Mouse (Mus musculus) CH12.LX (cell line): ENCODE measurements at regions not wholly inside any gene's neighbourhood (a gene's known extent, or its start where the extent isn't known, plus 50 kb on each side); places are given as distances from the start of the nearest gene placed in this dataset.

Source experiments
- DNase-seq: peaks from one replicate; pipeline ENCODE4 v3.0.0-alpha.2; 2013; ENCODE audit errors: extremely low read depth
- H3K27ac ChIP-seq: 2 replicates; pipeline ENCODE4 v1.5.1; 2012; ENCODE audit warnings: low read depth, mild to moderate bottlenecking, control low read depth, moderate library complexity; ENCODE audit not compliant: insufficient read depth
- H3K27me3 ChIP-seq: replicated peaks from 2 replicates; pipeline ENCODE3; 2012; ENCODE audit warnings: inconsistent platforms
- H3K36me3 ChIP-seq, 2 experiments: replicated peaks in 1 of 2; 2 replicates each; pipeline versions ENCODE3 to v1.6.1; 2012; ENCODE audit warnings: inconsistent platforms in 1 of 2, low read length in 1 of 2, mild to moderate bottlenecking in 1 of 2, mixed read lengths in 1 of 2, moderate library complexity in 1 of 2; ENCODE audit not compliant: control insufficient read depth in 1 of 2, insufficient read depth in 1 of 2
- H3K4me1 ChIP-seq, 2 experiments: 2 replicates each; pipeline ENCODE4 v1.6.1; 2012; ENCODE audit warnings: inconsistent platforms in 1 of 2, moderate library complexity in 1 of 2; ENCODE audit not compliant: insufficient read depth in 2 of 2, control insufficient read depth in 1 of 2
- H3K4me2 ChIP-seq: 2 replicates; pipeline ENCODE4 v1.6.1; 2012; ENCODE audit warnings: low read depth, mild to moderate bottlenecking, control low read depth; ENCODE audit not compliant: poor library complexity, insufficient read depth, severe bottlenecking
- H3K4me3 ChIP-seq, 3 experiments: fragments of 150-350 bp in 1 of 3; sonication (generic) in 1 of 3; replicated peaks in 1 of 3; 2 replicates each; pipeline versions ENCODE3 to v1.5.1; 2011 to 2012; ENCODE audit warnings: low read depth in 2 of 3, low read length in 2 of 3, mild to moderate bottlenecking in 2 of 3, moderate library complexity in 2 of 3, control low read depth in 1 of 3, improper control_type of control experiment in 1 of 3, inconsistent platforms in 1 of 3, mixed read lengths in 1 of 3; ENCODE audit not compliant: poor library complexity in 1 of 3
- H3K79me2 ChIP-seq: replicated peaks from 2 replicates; pipeline ENCODE4 v1.6.1; 2012; ENCODE audit warnings: mild to moderate bottlenecking, moderate library complexity; ENCODE audit not compliant: control insufficient read depth, poor library complexity, insufficient read depth, severe bottlenecking; ENCODE audit errors: extremely low read depth
- H3K9ac ChIP-seq: 2 replicates; pipeline ENCODE4 v1.6.1; 2012; ENCODE audit warnings: low read depth, mild to moderate bottlenecking, control low read depth, moderate library complexity; ENCODE audit not compliant: insufficient read depth
- H3K9me3 ChIP-seq: replicated peaks from 2 replicates; pipeline ENCODE3; 2012; ENCODE audit warnings: low read length, inconsistent platforms, mixed read lengths
- E2F4 ChIP-seq: IDR thresholded peaks from 2 replicates; pipeline ENCODE4 v1.6.1; 2011; ENCODE audit warnings: low read depth, low read length, improper control_type of control experiment; ENCODE audit not compliant: insufficient replicate concordance
- IRF4 ChIP-seq: IDR thresholded peaks from 2 replicates; pipeline ENCODE4 v1.6.1; 2014; ENCODE audit warnings: low read depth, mild to moderate bottlenecking, inconsistent platforms, low read length, improper control_type of control experiment
- KAT2A ChIP-seq: IDR thresholded peaks from 2 replicates; pipeline ENCODE4 v1.6.1; 2012; ENCODE audit warnings: low read length, improper control_type of control experiment, inconsistent platforms; ENCODE audit not compliant: insufficient replicate concordance
- MAFK ChIP-seq: IDR thresholded peaks from 2 replicates; pipeline ENCODE4 v1.6.1; 2011; ENCODE audit warnings: low read length, improper control_type of control experiment; ENCODE audit not compliant: insufficient replicate concordance
- MAZ ChIP-seq: IDR thresholded peaks from 2 replicates; pipeline ENCODE4 v1.6.1; 2012; ENCODE audit warnings: low read depth, mild to moderate bottlenecking, inconsistent platforms, low read length, improper control_type of control experiment, moderate library complexity
- MEF2A ChIP-seq: IDR thresholded peaks from 2 replicates; pipeline ENCODE4 v1.6.1; 2014; ENCODE audit warnings: low read depth, mild to moderate bottlenecking, inconsistent platforms, low read length, improper control_type of control experiment, borderline replicate concordance
- MYC ChIP-seq: IDR thresholded peaks from 2 replicates; pipeline ENCODE4 v1.6.1; 2011; ENCODE audit warnings: low read depth, mild to moderate bottlenecking, improper control_type of control experiment, low read length
- NELFE ChIP-seq: IDR thresholded peaks from 2 replicates; pipeline ENCODE4 v1.6.1; 2011; ENCODE audit warnings: low read depth, low read length, improper control_type of control experiment
- PAX5 ChIP-seq: IDR thresholded peaks from 2 replicates; pipeline ENCODE4 v1.6.1; 2012; ENCODE audit warnings: low read length, inconsistent platforms, mixed read lengths
- POLR2A ChIP-seq: IDR thresholded peaks from 2 replicates; pipeline ENCODE4 v1.6.1; 2011; ENCODE audit warnings: low read depth, mild to moderate bottlenecking, improper control_type of control experiment, low read length
- TCF12 ChIP-seq: IDR thresholded peaks from 2 replicates; pipeline ENCODE4 v1.6.1; 2014; ENCODE audit warnings: low read depth, mild to moderate bottlenecking, inconsistent platforms, low read length, improper control_type of control experiment
- USF2 ChIP-seq: conservative IDR thresholded peaks from 2 replicates; pipeline ENCODE4 v1.6.1; 2011; ENCODE audit warnings: low read depth, low read length, improper control_type of control experiment
- ZC3H11A ChIP-seq: IDR thresholded peaks from 2 replicates; pipeline ENCODE4 v1.6.1; 2012; ENCODE audit warnings: low read depth, mild to moderate bottlenecking, inconsistent platforms, low read length, improper control_type of control experiment
- ZMIZ1 ChIP-seq: IDR thresholded peaks from 2 replicates; pipeline ENCODE4 v1.6.1; 2012; ENCODE audit warnings: low read depth, mild to moderate bottlenecking, inconsistent platforms, low read length, improper control_type of control experiment
- ZNF384 ChIP-seq: IDR thresholded peaks from 2 replicates; pipeline ENCODE4 v1.6.1; 2012; ENCODE audit warnings: low read depth, low read length, improper control_type of control experiment, inconsistent platforms
- dilution Hi-C: fragments of 300-500 bp; cut with MboI; formaldehyde crosslinking; loops from 2 replicates; pipeline ENCODE4 v1.14.3; 2020; ENCODE audit warnings: low sequenced_read_pairs; ENCODE audit not compliant: extremely low pct_unique_long_range_greater_than_20kb, extremely low pct_ligation_motif_present
- in situ Hi-C: fragments of 300-500 bp; cut with MboI; formaldehyde crosslinking; loops from 3 replicates; pipeline ENCODE4 v1.14.3; 2019; ENCODE audit warnings: low sequenced_read_pairs, low pct_ligation_motif_present, low pct_unique_long_range_greater_than_20kb, mixed read lengths

DNA sequence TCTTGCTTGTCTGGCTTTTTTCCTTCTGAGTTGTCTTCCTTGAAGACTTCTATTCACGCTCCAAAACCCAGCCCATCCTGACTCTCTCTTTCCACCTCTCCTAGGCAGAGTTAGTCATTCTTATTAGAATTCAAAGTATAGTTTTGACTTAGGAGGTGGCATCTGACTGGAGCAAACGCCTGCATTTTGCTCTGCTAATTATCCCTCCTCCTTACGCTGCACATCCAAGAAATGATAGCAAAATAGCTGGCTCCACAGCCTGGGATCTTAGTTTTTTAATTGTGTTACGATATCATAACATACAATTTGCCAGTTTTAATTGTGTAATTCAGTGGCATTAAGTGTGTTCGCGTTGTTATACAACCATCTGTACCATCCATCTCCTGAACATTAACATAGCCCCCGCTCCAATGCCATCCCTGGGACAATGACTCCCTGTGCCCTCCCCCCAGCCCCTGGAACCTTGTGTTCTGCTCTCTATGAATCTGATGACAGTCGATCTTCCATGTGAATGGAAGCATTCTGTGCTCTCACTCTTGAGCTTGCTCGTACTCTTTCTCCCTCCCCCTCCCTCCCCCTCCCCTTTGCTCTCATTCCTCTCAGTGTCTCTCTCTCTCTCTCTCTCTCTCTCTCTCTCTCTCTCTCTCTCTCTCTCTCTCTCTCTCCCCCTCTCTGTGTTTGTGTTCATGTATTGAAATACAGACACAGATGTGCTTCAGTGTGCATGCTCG is 122.6 kb upstream of the Csf3r start (continued):
- no peak for TF ChIP-seq KAT2A
- no peak for TF ChIP-seq TCF12
- TF ChIP-seq MAFK, result no peak
- TF ChIP-seq, all 38 proteins: peak for 0

DNA sequence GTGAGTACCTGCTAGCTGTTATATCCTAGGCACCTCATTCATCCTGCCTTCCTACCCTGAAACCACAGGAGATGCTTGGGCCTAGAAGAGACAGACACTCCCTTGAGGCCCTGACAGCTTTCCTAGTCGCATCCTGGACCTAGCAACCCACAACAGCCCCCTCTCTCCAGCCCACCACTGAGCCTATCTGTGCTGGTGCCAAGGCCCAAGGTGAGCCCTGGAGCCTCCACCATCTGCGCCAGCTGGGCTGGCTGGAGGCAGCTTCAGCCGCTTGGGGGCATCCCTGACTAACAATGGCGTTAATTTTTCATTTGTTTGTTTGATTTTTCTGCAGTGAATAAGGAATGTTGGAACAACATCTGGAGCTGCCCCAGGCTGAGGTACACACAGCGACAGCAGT is 118.1 kb upstream of the Csf3r start:
- Histone ChIP-seq H3K79me2 (no peaks in the 10 kb centered on the region), H3K9me3 (no peaks in the 10 kb centered on the region), H3K4me2 (no peak overlapping the region), H3K27ac (no peak overlapping the region), H3K36me3 (no peaks in the 10 kb centered on the region), H3K27me3 (peaks cover 94% of the 10 kb centered on the region), H3K4me1 (peaks cover 0 to under 1% of the 10 kb centered on the region in 2 experiments; a peak in 2 of 4 replicates), H3K4me3 (no peak overlapping the region), H3K9ac (no peak overlapping the region)
- TF ChIP-seq NELFE, result no peak
- TF ChIP-seq MAZ, result no peak
- no peak for TF ChIP-seq MYC
- no peak for TF ChIP-seq IRF4
- TF ChIP-seq ZC3H11A, result no peak
- no peak for TF ChIP-seq PAX5
- DNase-seq, result no peak
- dilution Hi-C loops, result no loop called here
- in situ Hi-C loops, result no loop called here

DNA sequence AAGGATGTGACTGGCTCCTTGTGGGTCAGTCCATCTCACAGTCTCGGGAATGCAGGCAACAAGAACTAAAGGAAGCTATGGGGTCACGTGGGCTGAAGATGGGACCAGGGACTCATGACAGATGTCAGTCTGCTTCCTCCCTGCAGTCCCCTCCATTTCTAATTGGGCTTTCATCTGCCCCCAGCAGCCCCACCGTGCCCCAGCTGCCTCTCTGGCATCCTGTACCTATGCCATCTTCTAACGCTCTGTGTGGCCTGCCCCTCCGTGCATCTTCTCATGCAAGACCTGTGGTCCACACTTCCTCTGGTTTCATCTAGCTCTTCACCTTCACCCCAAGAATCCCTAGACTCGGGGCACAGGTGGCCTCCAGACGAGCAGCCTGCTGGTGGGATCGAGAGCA is 115.4 kb upstream of the Csf3r start:
- Histone ChIP-seq H3K4me2 (no peak overlapping the region), H3K27me3 (peaks cover 89% of the 10 kb centered on the region), H3K36me3 (no peaks in the 10 kb centered on the region), H3K9me3 (no peaks in the 10 kb centered on the region), H3K4me3 (no peak overlapping the region), H3K27ac (no peak overlapping the region), H3K9ac (no peak overlapping the region), H3K4me1 (peaks cover 0 to 3% of the 10 kb centered on the region in 2 experiments; a peak in 2 of 4 replicates), H3K79me2 (no peaks in the 10 kb centered on the region)
- TF ChIP-seq E2F4 (no peak), KAT2A (no peak), ZMIZ1 (no peak), MEF2A (no peak), POLR2A (no peak), USF2 (no peak), NELFE (no peak), PAX5 (no peak), ZNF384 (no peak)
- in situ Hi-C loops, result no loop called here
- no peak for DNase-seq
- dilution Hi-C loops, result no loop called here
